Mouse (Mus musculus): ENCODE measurements around the gene Tmem259. TPM values are rescaled to one million over a fixed set of nuclear protein-coding genes. Genes with fewer than 3 reads are reported as not detected.

Gene Tmem259
- polyA plus RNA-seq, 1 experiment = 47.6 TPM

DNA sequence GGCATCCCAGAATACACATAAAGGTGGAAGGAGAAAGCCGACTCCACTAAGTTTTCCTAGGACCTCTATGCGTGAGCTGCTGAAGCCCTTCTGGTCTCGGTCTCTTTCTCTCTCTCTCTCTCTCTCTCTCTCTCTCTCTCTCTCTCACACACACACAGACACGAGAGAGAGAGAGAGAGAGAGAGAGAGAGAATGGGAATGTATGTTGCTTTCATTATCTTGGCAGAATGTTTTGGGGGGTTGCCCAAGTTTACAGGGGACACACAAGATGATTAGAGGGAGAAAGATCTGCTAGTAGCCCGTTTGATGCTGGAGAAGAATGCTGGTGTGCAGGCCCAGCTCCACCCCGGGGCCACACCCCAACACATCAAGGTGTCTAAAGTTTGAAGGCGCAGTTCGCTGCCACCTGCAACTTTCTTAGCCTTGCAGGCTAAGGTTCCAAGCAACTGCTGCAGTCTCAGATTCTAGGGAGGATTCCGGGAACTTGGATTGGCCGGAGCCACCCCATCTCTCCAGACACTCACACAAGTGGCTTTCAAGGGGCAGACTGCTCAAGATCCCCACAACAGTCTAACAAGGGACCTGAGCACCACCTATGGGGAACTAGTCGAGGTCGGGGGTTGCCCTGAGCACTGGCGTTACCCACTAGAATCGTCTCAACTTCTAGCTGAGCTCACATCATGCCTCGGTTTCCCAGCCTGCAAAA is 58.2 kb downstream of the Tmem259 start:
- Histone ChIP-seq H3K36me3 (ENCODE audit: control insufficient read depth) (peaks cover 7% of the 10 kb centered on the region), H3K4me1 (ENCODE audit: control insufficient read depth) (peaks cover 58% of the 10 kb centered on the region)

GRCm38 (mm10) chr10:79924998-79925784 is 58.9 kb downstream of the Tmem259 start:
- H3K4me3 ChIP-seq (replicated peaks) = peak overlapping the region; percentile 82
- peaks cover 15% of the 10 kb centered on the region for H3K9me3 ChIP-seq (ENCODE audit: control insufficient read depth, low read length)
- peaks cover 38% of the 10 kb centered on the region for H3K27me3 ChIP-seq (ENCODE audit: control insufficient read depth)
- no peaks in the 10 kb centered on the region; the same call in none of the 2 replicates for H3K36me3 ChIP-seq (ENCODE audit: control insufficient read depth)
- TF ChIP-seq GATA1 (IDR thresholded peaks at IDR 0.05; ENCODE audit: low read length) (no peak), TAL1 (IDR thresholded peaks at IDR 0.05; ENCODE audit: low read length) (no peak)
- H3K4me1 ChIP-seq (ENCODE audit: control insufficient read depth) = peaks cover 62% of the 10 kb centered on the region

More for the DNA sequence above, 58.2 kb downstream of the Tmem259 start:
- TF ChIP-seq GATA1 (IDR thresholded peaks at IDR 0.05; ENCODE audit: low read length) = no peak
- no peak for TF ChIP-seq TAL1 (IDR thresholded peaks at IDR 0.05; ENCODE audit: low read length)
- H3K27me3 ChIP-seq (ENCODE audit: control insufficient read depth) = peaks cover 30% of the 10 kb centered on the region
- peaks cover 8% of the 10 kb centered on the region for H3K9me3 ChIP-seq (ENCODE audit: control insufficient read depth, low read length)
- peak overlapping the region; percentile 82 for H3K4me3 ChIP-seq (replicated peaks)

Other genes with a start within 250 kb of the Tmem259 start
- 2.1 and 2.5 TPM in 2 replicates for gene Polrmt, start 237.7 kb downstream of the Tmem259 start, polyA plus RNA-seq (2012)
- gene Fgf22, start 229.3 kb downstream of the Tmem259 start, polyA plus RNA-seq (2012) = not detected in 2 replicates
- 35.3 and 45.1 TPM in 2 replicates for gene Rnf126, start 217.4 kb downstream of the Tmem259 start, polyA plus RNA-seq (2012)
- 0.02 and 0.04 TPM in 2 replicates for gene Fstl3, start 207.1 kb downstream of the Tmem259 start, polyA plus RNA-seq (2012)
- gene Prss57, start 193.4 kb downstream of the Tmem259 start, polyA plus RNA-seq (2012) = 0.02 TPM in 1 of 2 replicates, not detected in the other
- gene Palm, start 190.8 kb downstream of the Tmem259 start, polyA plus RNA-seq (2012) = 0.34 and 0.52 TPM in 2 replicates
- gene Misp, start 163.3 kb downstream of the Tmem259 start, polyA plus RNA-seq (2012) = not detected in 2 replicates
- 46.1 and 67.9 TPM in 2 replicates for gene Ptbp1, start 129.9 kb downstream of the Tmem259 start, polyA plus RNA-seq (2012)
- gene Prtn3, start 109.9 kb downstream of the Tmem259 start, polyA plus RNA-seq (2012) = 3.5 TPM in 2 replicates
- gene Plppr3, start 109.7 kb downstream of the Tmem259 start, polyA plus RNA-seq (2012) = 0.06 and 0.11 TPM in 2 replicates
- 1.5 and 1.8 TPM in 2 replicates for gene Elane, start 98.1 kb downstream of the Tmem259 start, polyA plus RNA-seq (2012)
- gene Cfd, start 93.5 kb downstream of the Tmem259 start, polyA plus RNA-seq (2012) = not detected in 2 replicates
- gene Med16, start 75.4 kb downstream of the Tmem259 start, polyA plus RNA-seq (2012) = 4.1 and 4.9 TPM in 2 replicates
- gene Gm26602, start 73.5 kb downstream of the Tmem259 start, polyA plus RNA-seq (2012) = 0.21 TPM in 1 of 2 replicates, not detected in the other
- 0.01 TPM in 1 of 2 replicates, not detected in the other for gene Kiss1r, start 67.4 kb downstream of the Tmem259 start, polyA plus RNA-seq (2012)
- gene R3hdm4, start 63.1 kb downstream of the Tmem259 start, polyA plus RNA-seq (2012) = 9.9 and 13.0 TPM in 2 replicates
- 1.0 and 1.4 TPM in 2 replicates for gene Arid3a, start 57.3 kb downstream of the Tmem259 start, polyA plus RNA-seq (2012)
- 4.4 and 4.9 TPM in 2 replicates for gene Wdr18, start 24.2 kb downstream of the Tmem259 start, polyA plus RNA-seq (2012)
- 0.01 TPM in 1 of 2 replicates, not detected in the other for gene Grin3b, start 13.6 kb downstream of the Tmem259 start, polyA plus RNA-seq (2012)
- 0.59 and 0.74 TPM in 2 replicates for gene Cnn2, start 4.3 kb upstream of the Tmem259 start, polyA plus RNA-seq (2012)
- 7.6 and 7.9 TPM in 2 replicates for gene Abca7, start 12.2 kb upstream of the Tmem259 start, polyA plus RNA-seq (2012)
- gene Arhgap45, start 32.3 kb upstream of the Tmem259 start, polyA plus RNA-seq (2012) = 1.5 and 1.7 TPM in 2 replicates
- 11.9 and 17.1 TPM in 2 replicates for gene Polr2e, start 55.5 kb upstream of the Tmem259 start, polyA plus RNA-seq (2012)
- gene Gpx4, start 62.8 kb upstream of the Tmem259 start, polyA plus RNA-seq (2012) = 551 and 700 TPM in 2 replicates
- 3.4 and 3.9 TPM in 2 replicates for gene Sbno2, start 121.2 kb upstream of the Tmem259 start, polyA plus RNA-seq (2012)
- 69.2 and 71.6 TPM in 2 replicates for gene Stk11, start 131.5 kb upstream of the Tmem259 start, polyA plus RNA-seq (2012)
- gene Atp5d, start 154.3 kb upstream of the Tmem259 start, polyA plus RNA-seq (2012) = 139 and 144 TPM in 2 replicates
- gene Cbarp, start 156.5 kb upstream of the Tmem259 start, polyA plus RNA-seq (2012) = 0.15 and 0.52 TPM in 2 replicates
- gene Midn, start 163.9 kb upstream of the Tmem259 start, polyA plus RNA-seq (2012) = 7.0 and 9.3 TPM in 2 replicates
- gene Cirbp, start 181.7 kb upstream of the Tmem259 start, polyA plus RNA-seq (2012) = 3.9 and 4.3 TPM in 2 replicates
- gene 1600002K03Rik, start 188.6 kb upstream of the Tmem259 start, polyA plus RNA-seq (2012) = 0.60 and 0.99 TPM in 2 replicates
- gene Efna2, start 195.2 kb upstream of the Tmem259 start, polyA plus RNA-seq (2012) = 0.10 and 0.16 TPM in 2 replicates
- 4.2 and 4.7 TPM in 2 replicates for gene Mum1, start 242.1 kb upstream of the Tmem259 start, polyA plus RNA-seq (2012)